ENCODE assay signal across 12 mouse cellular contexts in the genomic region with DNA sequence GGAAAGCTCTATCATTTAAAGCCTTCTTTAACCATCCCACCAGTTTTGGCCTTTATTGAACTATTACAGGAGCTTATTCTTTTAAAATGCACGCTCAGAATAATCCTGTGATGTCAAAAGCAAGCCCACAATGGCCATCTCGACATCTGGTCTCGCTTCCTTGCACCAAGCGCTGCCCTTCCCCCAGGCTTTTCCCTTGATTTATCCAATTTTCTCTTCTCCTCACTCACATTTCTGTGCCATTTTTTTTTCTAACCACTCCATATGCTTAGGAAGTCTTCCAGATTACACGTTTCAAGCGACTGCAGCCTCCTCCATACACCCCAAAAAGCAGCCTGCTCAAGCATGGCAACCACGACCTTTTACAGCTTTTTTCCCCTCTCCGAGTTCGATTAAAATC.
DNase-seq lines count a peak whose midpoint lies in the region; ATAC-seq and TF ChIP-seq lines count a peak whose summit lies in the region.
"Had no signal": no experiment of that assay in that cellular context is flagged by ENCODE, and none has a peak within 500 bp of the region (broad histone marks: within the 10 kb centered on the region; RNA-seq: fewer than 3 reads in every experiment).

No protein-coding gene starts in this region.

- H3K36me3 ChIP-seq in forebrain, embryonic 15.5 days = no peaks in the 10 kb centered on the region
- H3K36me3 ChIP-seq in forebrain, embryonic 12.5 days (replicated peaks) = no peaks in the 10 kb centered on the region
- H3K36me3 ChIP-seq in midbrain, postnatal 0 days (ENCODE audit: insufficient read depth, low read length) = no peaks in the 10 kb centered on the region
- H3K36me3 ChIP-seq: heart, embryonic 13.5 days; limb, embryonic 13.5 days had no signal

- no peak overlapping the region for H3K4me3 ChIP-seq in forebrain, embryonic 15.5 days
- H3K4me3 ChIP-seq in forebrain, embryonic 12.5 days (replicated peaks) = no peak overlapping the region
- H3K4me3 ChIP-seq in midbrain, postnatal 0 days (ENCODE audit: low read depth, low read length) = no peak overlapping the region
- H3K4me3 ChIP-seq: heart, embryonic 13.5 days; limb, embryonic 13.5 days had no signal

- ATAC-seq in forebrain, embryonic 15.5 days (replicated peaks) = no peak
- no peak for ATAC-seq in forebrain, embryonic 12.5 days (ENCODE audit: low FRiP score)
- ATAC-seq in midbrain, postnatal 0 days (ENCODE audit: low FRiP score) = no peak
- ATAC-seq: Patski had no signal

- H3K4me1 ChIP-seq in forebrain, embryonic 15.5 days = peaks cover 6% of the 10 kb centered on the region; the same call in 1 of the 2 replicates
- peaks cover 5% of the 10 kb centered on the region; the same call in 1 of the 2 replicates for H3K4me1 ChIP-seq in forebrain, embryonic 12.5 days
- H3K4me1 ChIP-seq in midbrain, postnatal 0 days (ENCODE audit: insufficient read depth, low read length) = no peaks in the 10 kb centered on the region
- H3K4me1 ChIP-seq: heart, embryonic 13.5 days; limb, embryonic 13.5 days had no signal

- H3K9me3 ChIP-seq in forebrain, embryonic 15.5 days = no peaks in the 10 kb centered on the region
- H3K9me3 ChIP-seq in forebrain, embryonic 12.5 days = no peaks in the 10 kb centered on the region
- H3K9me3 ChIP-seq in midbrain, postnatal 0 days (ENCODE audit: low read length) = no peaks in the 10 kb centered on the region
- H3K9me3 ChIP-seq: heart, embryonic 13.5 days; limb, embryonic 13.5 days had no signal

- no peak for TF ChIP-seq CTCF in midbrain, postnatal 0 days (IDR thresholded peaks at IDR 0.05)

- peak overlapping the region; percentile 80 for H3K27ac ChIP-seq in forebrain, embryonic 15.5 days (replicated peaks)
- H3K27ac ChIP-seq in forebrain, embryonic 12.5 days = no peak overlapping the region
- no peak overlapping the region for H3K27ac ChIP-seq in midbrain, postnatal 0 days (ENCODE audit: low read depth, low read length)
- H3K27ac ChIP-seq: heart, embryonic 13.5 days; limb, embryonic 13.5 days had no signal

- DNase-seq in cerebellum, adult 9-11 months = peak; percentile 73
- peak; percentile 13 to 30 for DNase-seq in frontal cortex, postnatal 14 days (ENCODE audit: low spot score in 2 of 2)
- DNase-seq in midbrain, postnatal 0 days (ENCODE audit: low spot score) = peak; percentile 32
- no peak for DNase-seq in urinary bladder, adult 2 months (ENCODE audit: low spot score)
- DNase-seq in adrenal gland, postnatal 14 days = no peak
- no peak for DNase-seq in kidney, postnatal 25 days
- DNase-seq: kidney, adult 18-20 months had no signal

- WGBS in forebrain, embryonic 15.5 days = 51% methylated on average over 9 of the region's 9 CpGs
- WGBS in forebrain, embryonic 12.5 days = 61% methylated on average over 9 of the region's 9 CpGs
- WGBS in midbrain, postnatal 0 days = 32% methylated on average over 9 of the region's 9 CpGs

- H3K9ac ChIP-seq in forebrain, embryonic 15.5 days (replicated peaks) = no peak overlapping the region
- no peak overlapping the region for H3K9ac ChIP-seq in forebrain, embryonic 12.5 days
- H3K9ac ChIP-seq in midbrain, postnatal 0 days (replicated peaks; ENCODE audit: low read length, poor library complexity, severe bottlenecking) = no peak overlapping the region
- H3K9ac ChIP-seq: heart, embryonic 13.5 days; limb, embryonic 13.5 days had no signal

- no peak overlapping the region; the same call in 1 of the 2 replicates for H3K4me2 ChIP-seq in forebrain, embryonic 15.5 days (replicated peaks)
- H3K4me2 ChIP-seq in forebrain, embryonic 12.5 days = no peak overlapping the region
- no peak overlapping the region for H3K4me2 ChIP-seq in midbrain, postnatal 0 days (ENCODE audit: low read depth, low read length, poor library complexity, severe bottlenecking)
- H3K4me2 ChIP-seq: heart, embryonic 13.5 days; limb, embryonic 13.5 days had no signal

- no peaks in the 10 kb centered on the region for H3K27me3 ChIP-seq in forebrain, embryonic 15.5 days
- no peaks in the 10 kb centered on the region for H3K27me3 ChIP-seq in forebrain, embryonic 12.5 days
- H3K27me3 ChIP-seq in midbrain, postnatal 0 days (ENCODE audit: insufficient read depth, low read length) = no peaks in the 10 kb centered on the region
- H3K27me3 ChIP-seq: heart, embryonic 13.5 days; limb, embryonic 13.5 days had no signal

Comparison
In these comparisons a context has a peak if more than half of its experiments do, and no peak if none do; other contexts are left out.
1. DNase-seq: peak in cerebellum, adult 9-11 months (single experiment), frontal cortex, postnatal 14 days (2 of 2) and midbrain, postnatal 0 days (single experiment); none in urinary bladder, adult 2 months (single experiment), adrenal gland, postnatal 14 days (single experiment) and kidney, postnatal 25 days (0 of 2).